Mouse (Mus musculus) C2C12 (cell line): ENCODE results near the gene Numa1. TPM values are rescaled to one million over a fixed set of nuclear protein-coding genes. Genes with fewer than 3 reads are reported as not detected.

Experiments used
- H3K27me3 ChIP-seq: one replicate; pipeline ENCODE4 v1.6.1; 2011; ENCODE audit not compliant: control insufficient read depth, insufficient read depth, insufficient read length
- H3K36me3 ChIP-seq: one replicate; pipeline ENCODE4 v1.6.1; 2011; ENCODE audit not compliant: control insufficient read depth, insufficient read depth
- H3K4me3 ChIP-seq: one replicate; pipeline ENCODE4 v1.5.1; 2011; ENCODE audit warnings: mild to moderate bottlenecking, control low read depth; ENCODE audit not compliant: poor library complexity, insufficient read depth, severe bottlenecking
- H3K79me2 ChIP-seq: one replicate; pipeline ENCODE4 v1.6.1; 2011; ENCODE audit not compliant: control insufficient read depth, insufficient read depth
- H3K79me3 ChIP-seq: one replicate; pipeline ENCODE4 v1.6.1; 2011; ENCODE audit warnings: low read depth, control low read depth
- H3ac ChIP-seq: one replicate; pipeline ENCODE3; 2011; ENCODE audit warnings: low read depth; ENCODE audit not compliant: control insufficient read depth, insufficient read length
- CEBPB ChIP-seq: IDR thresholded peaks from one replicate; pipeline ENCODE4 v1.6.1; 2011; ENCODE audit warnings: low read depth, mild to moderate bottlenecking, control low read depth, moderate library complexity
- CTCF ChIP-seq: IDR thresholded peaks from one replicate; pipeline ENCODE4 v1.5.1; 2011; ENCODE audit not compliant: control insufficient read depth, insufficient read depth, insufficient read length
- FOSL1 ChIP-seq: IDR thresholded peaks from one replicate; pipeline ENCODE4 v1.8.0; 2011; ENCODE audit warnings: mild to moderate bottlenecking, low read length; ENCODE audit not compliant: poor library complexity, insufficient read depth, severe bottlenecking
- MAX ChIP-seq: IDR thresholded peaks from one replicate; pipeline ENCODE4 v1.6.1; 2011; ENCODE audit warnings: mild to moderate bottlenecking, control low read depth
- MYOD1 ChIP-seq: IDR thresholded peaks from one replicate; pipeline ENCODE4 v1.6.1; 2011; ENCODE audit warnings: low read depth; ENCODE audit not compliant: control insufficient read depth, insufficient read length
- MYOG ChIP-seq: IDR thresholded peaks from one replicate; pipeline ENCODE4 v1.6.1; 2011; ENCODE audit not compliant: control insufficient read depth, insufficient read length; ENCODE audit errors: extremely low read depth
- USF1 ChIP-seq: IDR thresholded peaks from one replicate; pipeline ENCODE4 v1.6.1; 2011; ENCODE audit warnings: low read depth, mild to moderate bottlenecking, control low read depth, moderate library complexity
- polyA plus RNA-seq: library from polyadenylated mRNA; unstranded; fragments of >200 nt; fragmentation: generic; extraction: Trizol; gene quantifications from one replicate; pipeline ENCODE4 v1.2.1, GENCODE M21; 2012; ENCODE audit warnings: missing spikeins

Numa1 gene
- polyA plus RNA-seq, 1 experiment, result 80.4 TPM

DNA sequence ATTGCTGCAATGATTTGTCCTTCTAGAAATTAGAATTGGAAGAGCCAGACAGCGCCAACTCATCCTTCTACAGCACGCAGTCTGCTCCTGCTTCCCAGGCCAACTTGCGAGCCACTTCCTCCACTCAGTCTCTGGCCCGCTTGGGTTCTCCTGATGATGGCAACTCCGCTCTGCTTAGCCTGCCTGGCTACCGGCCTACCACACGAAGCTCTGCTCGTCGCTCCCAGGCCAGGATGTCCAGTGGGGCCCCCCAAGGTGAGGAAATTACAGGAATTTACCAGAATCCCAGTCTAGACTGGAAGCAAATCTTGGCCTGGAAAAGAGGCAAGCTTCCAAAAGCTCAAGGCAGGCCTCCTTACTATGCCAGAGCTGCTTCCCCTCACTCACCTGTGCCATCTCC, 77.9 kb downstream of the Numa1 start:
- H3ac ChIP-seq, result no peak overlapping the region
- H3K79me3 ChIP-seq, result no peaks in the 10 kb centered on the region
- H3K27me3 ChIP-seq, result no peaks in the 10 kb centered on the region
- TF ChIP-seq FOSL1 (no peak), MYOD1 (no peak), MAX (no peak), CTCF (no peak), USF1 (no peak), MYOG (no peak), CEBPB (no peak)
- no peaks in the 10 kb centered on the region for H3K79me2 ChIP-seq
- H3K4me3 ChIP-seq, result no peak overlapping the region
- peaks cover 76% of the 10 kb centered on the region for H3K36me3 ChIP-seq

DNA sequence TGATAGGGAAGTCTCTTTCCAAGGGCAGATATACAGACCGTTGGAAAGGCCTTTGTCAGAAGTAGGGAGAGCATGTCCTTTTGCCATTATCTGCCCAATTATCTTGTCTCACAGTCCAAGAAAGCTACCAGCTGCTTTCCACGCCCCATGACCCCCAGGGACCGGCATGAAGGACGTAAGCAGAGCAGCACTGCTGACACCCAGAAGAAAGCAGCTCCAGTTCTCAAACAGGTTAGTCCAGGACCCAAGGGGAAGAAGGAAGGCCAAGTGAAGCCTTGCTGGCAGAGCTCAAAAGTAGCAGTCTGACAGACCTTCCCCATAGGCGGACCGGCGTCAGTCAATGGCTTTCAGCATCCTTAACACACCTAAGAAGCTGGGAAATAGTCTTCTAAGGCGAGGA, 79.5 kb downstream of the Numa1 start:
- H3K4me3 ChIP-seq, result no peak overlapping the region
- H3K79me3 ChIP-seq, result no peaks in the 10 kb centered on the region
- peaks cover 65% of the 10 kb centered on the region for H3K36me3 ChIP-seq
- H3K79me2 ChIP-seq, result no peaks in the 10 kb centered on the region
- TF ChIP-seq USF1, result no peak
- no peak for TF ChIP-seq FOSL1
- no peak for TF ChIP-seq CEBPB
- no peak for TF ChIP-seq MYOG
- TF ChIP-seq CTCF, result no peak
- TF ChIP-seq MYOD1, result no peak
- no peak for TF ChIP-seq MAX
- H3ac ChIP-seq, result no peak overlapping the region
- H3K27me3 ChIP-seq, result no peaks in the 10 kb centered on the region

DNA sequence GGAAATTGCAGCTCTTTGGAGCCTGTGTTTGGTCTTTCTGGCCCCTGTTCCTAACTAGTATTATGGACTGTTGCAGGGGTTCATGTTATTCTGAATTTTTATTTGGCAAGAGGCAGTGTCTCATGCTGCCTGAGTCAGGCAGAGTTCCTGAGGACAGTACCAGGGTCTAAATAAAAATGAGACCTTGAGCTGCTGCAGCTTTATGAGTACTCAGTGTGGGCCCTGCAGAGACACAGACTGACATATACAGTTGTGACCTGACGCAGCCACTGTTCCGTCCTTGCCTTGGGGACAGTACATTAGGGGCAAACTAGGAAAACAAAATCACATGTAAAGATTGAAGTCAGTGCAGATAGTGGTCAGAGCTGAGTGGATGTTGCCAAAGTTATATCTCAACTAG, 81.1 kb downstream of the Numa1 start:
- H3K79me2 ChIP-seq, result peaks cover 10% of the 10 kb centered on the region
- TF ChIP-seq MAX, result no peak
- TF ChIP-seq FOSL1, result no peak
- no peak for TF ChIP-seq CTCF
- no peak for TF ChIP-seq USF1
- no peak for TF ChIP-seq CEBPB
- no peak for TF ChIP-seq MYOG
- TF ChIP-seq MYOD1, result no peak
- H3K27me3 ChIP-seq, result no peaks in the 10 kb centered on the region
- H3K79me3 ChIP-seq, result no peaks in the 10 kb centered on the region
- no peak overlapping the region for H3ac ChIP-seq
- H3K36me3 ChIP-seq, result peaks cover 56% of the 10 kb centered on the region
- no peak overlapping the region for H3K4me3 ChIP-seq

DNA sequence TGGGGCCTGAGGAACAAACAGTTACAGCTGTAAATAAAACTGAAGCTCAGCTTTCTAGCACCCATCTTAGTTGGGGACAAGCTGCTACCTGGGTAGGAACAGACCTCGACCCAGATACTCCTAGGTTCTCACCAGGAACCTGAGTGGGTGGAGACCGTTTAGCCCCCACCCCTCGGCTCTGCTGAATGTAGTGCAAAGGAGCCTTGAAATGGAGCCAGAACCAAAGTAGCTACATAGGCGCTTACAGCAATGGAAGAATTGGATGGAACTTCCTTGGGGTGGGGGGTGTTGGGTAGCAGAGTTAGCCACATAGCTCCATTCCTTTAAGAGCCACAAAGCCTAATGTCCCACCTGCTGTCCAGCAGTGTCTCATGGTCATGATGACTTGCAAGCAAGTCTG, 83.0 kb downstream of the Numa1 start:
- Histone ChIP-seq H3K4me3 (no peak overlapping the region), H3K79me3 (no peaks in the 10 kb centered on the region), H3ac (no peak overlapping the region), H3K36me3 (peaks cover 47% of the 10 kb centered on the region), H3K79me2 (peaks cover 10% of the 10 kb centered on the region), H3K27me3 (no peaks in the 10 kb centered on the region)
- no peak for TF ChIP-seq CTCF
- no peak for TF ChIP-seq USF1
- no peak for TF ChIP-seq MYOD1
- TF ChIP-seq CEBPB, result no peak

DNA sequence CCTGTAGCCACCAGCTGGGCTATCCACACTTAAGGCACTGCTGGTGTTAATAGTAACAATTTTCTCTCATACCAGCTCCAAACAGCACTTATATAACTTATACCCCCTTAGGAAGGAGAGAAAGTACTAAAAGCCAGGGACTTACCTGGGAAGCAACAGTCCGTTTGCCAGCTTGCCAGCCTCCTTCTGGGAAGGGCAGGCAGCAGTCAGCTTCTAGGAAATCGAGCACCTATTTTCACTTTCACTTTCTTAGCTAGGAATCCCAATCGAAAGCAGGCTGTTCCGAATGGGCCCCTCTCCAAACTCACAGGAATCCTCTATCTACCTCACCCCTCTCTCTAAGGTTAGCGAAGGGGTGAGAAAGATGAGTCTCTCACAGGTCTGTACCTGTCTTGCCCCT, 83.5 kb downstream of the Numa1 start:
- no peak for TF ChIP-seq MAX
- TF ChIP-seq MYOD1, result no peak
- no peaks in the 10 kb centered on the region for H3K79me3 ChIP-seq
- H3K36me3 ChIP-seq, result peaks cover 42% of the 10 kb centered on the region
- H3K27me3 ChIP-seq, result no peaks in the 10 kb centered on the region
- peaks cover 10% of the 10 kb centered on the region for H3K79me2 ChIP-seq
- H3K4me3 ChIP-seq, result no peak overlapping the region
- no peak overlapping the region for H3ac ChIP-seq

DNA sequence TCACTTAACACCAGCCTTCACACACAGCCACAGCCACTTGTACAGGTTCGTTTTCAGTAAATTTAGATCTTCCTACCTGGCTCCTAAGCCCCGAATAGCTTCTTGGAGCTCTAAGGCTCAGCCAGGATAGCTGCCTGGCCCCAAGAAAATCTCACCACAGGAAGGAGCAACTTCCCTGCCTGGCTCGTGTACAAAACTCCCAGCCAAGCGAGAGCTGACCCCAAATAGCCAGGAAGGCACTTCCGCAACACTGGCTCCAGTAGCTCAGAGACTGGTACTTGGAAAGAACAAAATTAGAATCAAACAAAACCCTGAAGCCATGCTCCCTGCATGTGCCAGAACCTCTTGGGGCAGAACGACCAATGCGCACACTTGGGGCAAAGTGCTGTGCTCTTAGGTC, 84.1 kb downstream of the Numa1 start:
- Histone ChIP-seq H3K79me3 (no peaks in the 10 kb centered on the region), H3K4me3 (no peak overlapping the region), H3K36me3 (peaks cover 36% of the 10 kb centered on the region), H3K79me2 (peaks cover 10% of the 10 kb centered on the region), H3K27me3 (no peaks in the 10 kb centered on the region), H3ac (no peak overlapping the region)
- TF ChIP-seq USF1 (no peak), MYOG (no peak), MAX (no peak), FOSL1 (no peak), CEBPB (no peak), MYOD1 (no peak), CTCF (no peak)
